ENCODE assay signal across 9 mouse cellular contexts in the genomic region with DNA sequence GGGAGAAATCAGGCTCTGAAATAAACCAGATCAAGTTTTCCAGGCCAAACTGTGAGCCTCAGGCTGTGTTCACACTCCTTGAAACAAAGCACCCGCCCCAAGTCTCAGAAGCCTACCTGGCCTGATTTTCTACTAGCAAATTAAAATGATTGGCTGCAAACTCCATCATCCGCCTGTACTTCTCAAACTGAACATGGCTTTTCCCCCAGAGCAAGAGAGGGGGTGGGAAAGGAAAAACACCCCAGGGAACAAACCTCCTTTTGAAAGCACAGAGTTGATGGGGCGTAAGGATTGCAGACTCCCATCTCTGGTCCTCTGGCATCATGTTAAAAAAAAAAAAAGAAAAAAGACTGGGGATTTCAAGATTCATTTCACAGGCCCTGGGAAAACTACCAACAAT. TPM values are rescaled to one million over a fixed set of nuclear protein-coding genes. Genes with fewer than 3 reads are reported as not detected.
DNase-seq lines count a peak whose midpoint lies in the region; ATAC-seq and TF ChIP-seq lines count a peak whose summit lies in the region.
"Had no signal": no experiment of that assay in that cellular context is flagged by ENCODE, and none has a peak within 500 bp of the region (broad histone marks: within the 10 kb centered on the region; RNA-seq: fewer than 3 reads in every experiment).

No protein-coding gene starts in this region.

- TF ChIP-seq CTCF in kidney, adult 2 months (conservative IDR thresholded peaks at IDR 0.05; ENCODE audit: insufficient read depth, insufficient read length, low read depth, low read length): no peak
- TF ChIP-seq CTCF in olfactory bulb, adult 2 months (IDR thresholded peaks at IDR 0.05; ENCODE audit: insufficient read depth, low read depth, low read length): no peak

- peaks cover 16% of the 10 kb centered on the region; the same call in 1 of the 2 replicates for H3K36me3 ChIP-seq in kidney, embryonic 15.5 days
- H3K36me3 ChIP-seq in kidney, adult 2 months (ENCODE audit: control insufficient read depth, insufficient read depth, low read length): no peaks in the 10 kb centered on the region
- H3K36me3 ChIP-seq in embryonic facial prominence, embryonic 15.5 days: peaks cover 9% of the 10 kb centered on the region; the same call in 1 of the 2 replicates
- peaks cover 5% of the 10 kb centered on the region for H3K36me3 ChIP-seq in limb, embryonic 11.5 days (ENCODE audit: control insufficient read depth, insufficient read depth, low read length)

- peak overlapping the region; percentile 61 for H3K4me3 ChIP-seq in kidney, embryonic 15.5 days (replicated peaks)
- no peak overlapping the region for H3K4me3 ChIP-seq in kidney, adult 2 months (ENCODE audit: insufficient read depth, low read depth, low read length)
- H3K4me3 ChIP-seq in embryonic facial prominence, embryonic 15.5 days (replicated peaks): peak overlapping the region; percentile 61
- peak overlapping the region; percentile 72 for H3K4me3 ChIP-seq in limb, embryonic 11.5 days (ENCODE audit: low read depth, low read length)
- H3K4me3 ChIP-seq in olfactory bulb, adult 2 months (ENCODE audit: insufficient read depth, low read depth, low read length): peak overlapping the region; percentile 45

- H3K4me1 ChIP-seq in kidney, embryonic 15.5 days: peaks cover 48% of the 10 kb centered on the region
- H3K4me1 ChIP-seq in kidney, adult 2 months (ENCODE audit: control insufficient read depth, insufficient read depth, low read length): peaks cover 18% of the 10 kb centered on the region
- peaks cover 26% of the 10 kb centered on the region for H3K4me1 ChIP-seq in embryonic facial prominence, embryonic 15.5 days
- peaks cover 10% of the 10 kb centered on the region for H3K4me1 ChIP-seq in limb, embryonic 11.5 days (ENCODE audit: control insufficient read depth, insufficient read depth, low read length)
- peaks cover 20% of the 10 kb centered on the region for H3K4me1 ChIP-seq in olfactory bulb, adult 2 months (ENCODE audit: control insufficient read depth, insufficient read depth, low read length)

- 62% methylated on average over 3 of the region's 3 CpGs for WGBS in kidney, embryonic 15.5 days
- WGBS in kidney, adult 2 months: 57% methylated on average over 3 of the region's 3 CpGs
- 43% methylated on average over 3 of the region's 3 CpGs for WGBS in embryonic facial prominence, embryonic 15.5 days
- WGBS in limb, embryonic 11.5 days: 68% methylated on average over 3 of the region's 3 CpGs
- WGBS in olfactory bulb, adult 2 months: 15% methylated on average over 3 of the region's 3 CpGs

- ATAC-seq in kidney, embryonic 15.5 days (replicated peaks; ENCODE audit: low FRiP score): no peak
- no peak for ATAC-seq in embryonic facial prominence, embryonic 15.5 days (ENCODE audit: insufficient number of reproducible peaks, low FRiP score, low TSS enrichment, low read depth)
- no peak for ATAC-seq in limb, embryonic 11.5 days (ENCODE audit: insufficient number of reproducible peaks, low FRiP score, low TSS enrichment, low read depth)
- ATAC-seq in activated CD4-positive, CD25-positive, alpha-beta regulatory T cell, adult 4 months: no peak

- no peaks in the 10 kb centered on the region for H3K27me3 ChIP-seq in kidney, embryonic 15.5 days
- no peaks in the 10 kb centered on the region for H3K27me3 ChIP-seq in kidney, adult 2 months (replicated peaks; ENCODE audit: control insufficient read depth, insufficient read depth, low read length)
- no peaks in the 10 kb centered on the region for H3K27me3 ChIP-seq in embryonic facial prominence, embryonic 15.5 days
- H3K27me3 ChIP-seq in limb, embryonic 11.5 days (ENCODE audit: control insufficient read depth, insufficient read depth, low read length): no peaks in the 10 kb centered on the region

- DNase-seq in kidney, adult 2 months: no peak
- no peak for DNase-seq in limb, embryonic 11.5 days (ENCODE audit: low spot score)
- DNase-seq in frontal cortex, postnatal 36 days (ENCODE audit: low spot score in 2 of 2): no peak
- no peak for DNase-seq in urinary bladder, postnatal 10 days (ENCODE audit: low spot score)
- DNase-seq: kidney, postnatal 10 days had no signal

- H3K27ac ChIP-seq in kidney, embryonic 15.5 days: no peak overlapping the region
- H3K27ac ChIP-seq in kidney, adult 2 months (ENCODE audit: insufficient read depth, low read depth, low read length): no peak overlapping the region
- H3K27ac ChIP-seq in embryonic facial prominence, embryonic 15.5 days (replicated peaks): peak overlapping the region; percentile 52
- no peak overlapping the region; the same call in 1 of the 2 replicates for H3K27ac ChIP-seq in limb, embryonic 11.5 days (replicated peaks; ENCODE audit: low read depth, low read length)
- H3K27ac ChIP-seq in olfactory bulb, adult 2 months (ENCODE audit: insufficient read depth, low read depth, low read length): no peak overlapping the region

- no peak for TF ChIP-seq POLR2A in kidney, adult 2 months (IDR thresholded peaks at IDR 0.05; ENCODE audit: low read depth, low read length)
- TF ChIP-seq POLR2A in olfactory bulb, adult 2 months (IDR thresholded peaks at IDR 0.05; ENCODE audit: insufficient read depth, low read depth, low read length): no peak

- peak overlapping the region; percentile 84 for H3K4me2 ChIP-seq in kidney, embryonic 15.5 days
- H3K4me2 ChIP-seq in embryonic facial prominence, embryonic 15.5 days (replicated peaks): peak overlapping the region; percentile 77
- H3K4me2 ChIP-seq in limb, embryonic 11.5 days (ENCODE audit: low read depth, severe bottlenecking): peak overlapping the region; percentile 71

- peak overlapping the region; percentile 32; the same call in 1 of the 2 replicates for H3K9ac ChIP-seq in kidney, embryonic 15.5 days
- no peak overlapping the region for H3K9ac ChIP-seq in embryonic facial prominence, embryonic 15.5 days
- H3K9ac ChIP-seq in limb, embryonic 11.5 days (ENCODE audit: low read length): peak overlapping the region; percentile 34

- H3K9me3 ChIP-seq in kidney, embryonic 15.5 days (replicated peaks): no peaks in the 10 kb centered on the region
- no peaks in the 10 kb centered on the region for H3K9me3 ChIP-seq in embryonic facial prominence, embryonic 15.5 days (replicated peaks)
- no peaks in the 10 kb centered on the region for H3K9me3 ChIP-seq in limb, embryonic 11.5 days (ENCODE audit: control insufficient read depth, low read length)

RNA-seq across cellular contexts. Expression of gene Tecr, which starts 15.1 kb away (rescaled TPM):
- polyA plus RNA-seq in kidney, embryonic 15.5 days (2015; fragmentation: Nextera tagmentation; extraction: Ambion mirVana): 577 and 605 TPM in 2 replicates
- polyA plus RNA-seq in kidney, adult 2 months (2012; rRNA removed): 793 and 827 TPM in 2 replicates
- 540 and 549 TPM in 2 replicates for polyA plus RNA-seq in embryonic facial prominence, embryonic 15.5 days (2015; fragmentation: Nextera tagmentation; extraction: Ambion mirVana)
- polyA plus RNA-seq in limb, embryonic 11.5 days (2014; fragmentation: Nextera tagmentation; extraction: Ambion mirVana): 679 and 704 TPM in 2 replicates
- not detected in 2 replicates for polyA plus RNA-seq in olfactory bulb, adult 2 months (2012; ENCODE audit: insufficient read depth, insufficient read length, low replicate concordance, missing spikeins)
- polyA plus RNA-seq in activated CD4-positive, CD25-positive, alpha-beta regulatory T cell, adult 4 months (2017; shearing (Covaris generic)): 100 to 1,000 TPM; 421 to 424 TPM

RNA-seq across cellular contexts. Expression of gene Dnajb1, which starts 15.3 kb away (rescaled TPM):
- 59.1 and 60.4 TPM in 2 replicates for polyA plus RNA-seq in kidney, embryonic 15.5 days (2015; fragmentation: Nextera tagmentation; extraction: Ambion mirVana)
- polyA plus RNA-seq in kidney, adult 2 months (2012; rRNA removed): 32.2 and 33.2 TPM in 2 replicates
- 75.2 and 76.6 TPM in 2 replicates for polyA plus RNA-seq in embryonic facial prominence, embryonic 15.5 days (2015; fragmentation: Nextera tagmentation; extraction: Ambion mirVana)
- 75.6 and 78.2 TPM in 2 replicates for polyA plus RNA-seq in limb, embryonic 11.5 days (2014; fragmentation: Nextera tagmentation; extraction: Ambion mirVana)
- polyA plus RNA-seq in olfactory bulb, adult 2 months (2012; ENCODE audit: insufficient read depth, insufficient read length, low replicate concordance, missing spikeins): not detected in 2 replicates
- 10 to 100 TPM; 40.7 to 44.0 TPM for polyA plus RNA-seq in activated CD4-positive, CD25-positive, alpha-beta regulatory T cell, adult 4 months (2017; shearing (Covaris generic))

RNA-seq across cellular contexts. Expression of gene Ndufb7, which starts 26.2 kb away (rescaled TPM):
- 344 and 353 TPM in 2 replicates for polyA plus RNA-seq in kidney, embryonic 15.5 days (2015; fragmentation: Nextera tagmentation; extraction: Ambion mirVana)
- 704 and 720 TPM in 2 replicates for polyA plus RNA-seq in kidney, adult 2 months (2012; rRNA removed)
- polyA plus RNA-seq in embryonic facial prominence, embryonic 15.5 days (2015; fragmentation: Nextera tagmentation; extraction: Ambion mirVana): 285 and 288 TPM in 2 replicates
- 331 and 339 TPM in 2 replicates for polyA plus RNA-seq in limb, embryonic 11.5 days (2014; fragmentation: Nextera tagmentation; extraction: Ambion mirVana)
- not detected in 2 replicates for polyA plus RNA-seq in olfactory bulb, adult 2 months (2012; ENCODE audit: insufficient read depth, insufficient read length, low replicate concordance, missing spikeins)
- 100 to 1,000 TPM; 350 to 354 TPM for polyA plus RNA-seq in activated CD4-positive, CD25-positive, alpha-beta regulatory T cell, adult 4 months (2017; shearing (Covaris generic))

RNA-seq across cellular contexts. Expression of gene Olfr370, which starts 57.1 kb away (rescaled TPM):
- polyA plus RNA-seq in kidney, embryonic 15.5 days (2015; fragmentation: Nextera tagmentation; extraction: Ambion mirVana): not detected in 2 replicates
- polyA plus RNA-seq in kidney, adult 2 months (2012; rRNA removed): not detected in 2 replicates
- polyA plus RNA-seq in embryonic facial prominence, embryonic 15.5 days (2015; fragmentation: Nextera tagmentation; extraction: Ambion mirVana): 0.14 and 0.36 TPM in 2 replicates
- not detected in 2 replicates for polyA plus RNA-seq in limb, embryonic 11.5 days (2014; fragmentation: Nextera tagmentation; extraction: Ambion mirVana)
- polyA plus RNA-seq in olfactory bulb, adult 2 months (2012; ENCODE audit: insufficient read depth, insufficient read length, low replicate concordance, missing spikeins): not detected in 2 replicates
- not detected for polyA plus RNA-seq in activated CD4-positive, CD25-positive, alpha-beta regulatory T cell, adult 4 months (2017; shearing (Covaris generic))

RNA-seq across cellular contexts. Expression of gene Gipc1, which starts 59.8 kb away (rescaled TPM):
- 220 and 221 TPM in 2 replicates for polyA plus RNA-seq in kidney, embryonic 15.5 days (2015; fragmentation: Nextera tagmentation; extraction: Ambion mirVana)
- polyA plus RNA-seq in kidney, adult 2 months (2012; rRNA removed): 57.6 and 66.6 TPM in 2 replicates
- polyA plus RNA-seq in embryonic facial prominence, embryonic 15.5 days (2015; fragmentation: Nextera tagmentation; extraction: Ambion mirVana): 180 and 192 TPM in 2 replicates
- 163 and 178 TPM in 2 replicates for polyA plus RNA-seq in limb, embryonic 11.5 days (2014; fragmentation: Nextera tagmentation; extraction: Ambion mirVana)
- polyA plus RNA-seq in olfactory bulb, adult 2 months (2012; ENCODE audit: insufficient read depth, insufficient read length, low replicate concordance, missing spikeins): not detected in 2 replicates
- 10 to 100 TPM; 21.5 to 26.8 TPM for polyA plus RNA-seq in activated CD4-positive, CD25-positive, alpha-beta regulatory T cell, adult 4 months (2017; shearing (Covaris generic))

Comparison
In these comparisons a context has a peak if more than half of its experiments do, and no peak if none do; other contexts are left out.
1. RNA of gene Ndufb7, which starts 26.2 kb away (polyA plus RNA-seq): 704 to 720 TPM in kidney, adult 2 months, 350 to 354 TPM in activated CD4-positive, CD25-positive, alpha-beta regulatory T cell, adult 4 months, 344 to 353 TPM in kidney, embryonic 15.5 days, 331 to 339 TPM in limb, embryonic 11.5 days and 285 to 288 TPM in embryonic facial prominence, embryonic 15.5 days; not detected in olfactory bulb, adult 2 months; every median in the first group is over 100 times any median in the second.
2. Peak in every context shown above with its lines, with median percentiles within 50 percentile points of each other: H3K4me2 ChIP-seq.